9 mouse cellular contexts compared by ENCODE assay signal in the genomic region with DNA sequence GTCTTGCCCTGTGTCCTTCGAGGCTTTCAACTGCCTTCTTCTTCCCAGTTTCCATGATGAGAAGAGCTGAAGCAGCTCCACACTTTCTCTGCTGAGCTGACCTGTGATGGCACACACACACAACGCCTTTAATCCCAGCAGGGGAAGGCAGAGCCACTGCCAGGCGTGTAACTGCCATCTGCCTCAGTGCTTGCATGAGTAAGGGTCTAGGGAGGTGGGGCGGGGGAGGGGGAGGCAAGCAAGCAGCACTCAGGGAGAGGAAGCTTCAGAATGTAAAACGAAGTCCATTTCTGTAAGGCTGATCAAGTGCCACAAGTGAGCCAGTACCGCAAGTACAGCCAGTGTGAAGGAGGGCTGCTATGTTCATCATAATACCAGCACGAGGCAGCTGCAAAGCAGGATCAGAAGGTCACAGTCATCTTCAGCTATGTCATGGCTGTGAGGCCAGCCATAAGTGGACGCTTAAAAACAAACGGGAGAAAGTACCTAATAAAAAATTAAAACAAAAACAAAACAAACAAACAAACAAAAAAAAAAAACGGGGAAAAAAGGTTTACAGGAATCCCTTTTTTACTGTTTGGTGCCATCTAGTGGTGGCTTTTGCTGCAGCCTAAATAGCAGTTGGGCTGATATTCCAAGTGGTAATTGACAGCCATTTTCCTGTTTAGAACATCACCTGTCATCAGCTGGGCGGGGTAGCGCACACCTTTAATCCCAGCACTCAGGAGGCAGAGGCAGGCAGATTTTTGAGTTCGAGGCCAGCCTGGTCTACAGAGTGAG. TPM values are rescaled to one million over a fixed set of nuclear protein-coding genes. Genes with fewer than 3 reads are reported as not detected.
A peak's percentile ranks its signal among the peaks of the same experiment; 100 is the strongest.
DNase-seq lines count a peak whose midpoint lies in the region; ATAC-seq and TF ChIP-seq lines count a peak whose summit lies in the region.
"Had no signal": no experiment of that assay in that cellular context is flagged by ENCODE, and none has a peak within 500 bp of the region (broad histone marks: within the 10 kb centered on the region; RNA-seq: fewer than 3 reads in every experiment).

No protein-coding gene starts in this region.

- no peak overlapping the region for H3K9ac ChIP-seq in midbrain, embryonic 13.5 days (replicated peaks)
- H3K9ac ChIP-seq: limb, embryonic 13.5 days had no signal

- POLR2A ChIA-PET in Patski (lab: Charles Lee), result interaction anchor here (0.6 to 0.7 kb wide), 3 partner anchors 55 to 350 kb away, joined by 3 to 4 read pairs (median 3); no protein-coding TSS in a partner anchor

- H3K27me3 ChIP-seq in Patski, result no peaks in the 10 kb centered on the region
- no peaks in the 10 kb centered on the region for H3K27me3 ChIP-seq in midbrain, embryonic 13.5 days
- H3K27me3 ChIP-seq: limb, embryonic 13.5 days had no signal

- peaks cover 91% of the 10 kb centered on the region for H3K36me3 ChIP-seq in midbrain, embryonic 13.5 days

- H3K9me3 ChIP-seq in midbrain, embryonic 13.5 days, result no peaks in the 10 kb centered on the region; the same call in 1 of the 2 replicates
- H3K9me3 ChIP-seq: limb, embryonic 13.5 days had no signal

- CTCF ChIA-PET in Patski (lab: Charles Lee), result interaction anchor here (0.7 to 1.1 kb wide), 2 partner anchors 16 to 323 kb away, joined by 3 to 4 read pairs; no protein-coding TSS in a partner anchor

- TF ChIP-seq CTCF in Patski (IDR thresholded peaks at IDR 0.05), result peak; percentile 78

- WGBS in midbrain, embryonic 13.5 days, result 65% methylated on average over 13 of the region's 13 CpGs

- in situ Hi-C loops in Patski (cut with MboI; ENCODE audit: low pct_unique_long_range_greater_than_20kb), result no loop called here

- 0 out of 2 replicates have a peak, but pooled peaks cover 4% of the 10 kb centered on the region for H3K4me1 ChIP-seq in midbrain, embryonic 13.5 days (replicated peaks)
- H3K4me1 ChIP-seq: limb, embryonic 13.5 days had no signal

- DNase-seq in kidney, adult 18-20 months, result peak; percentile 59
- DNase-seq in kidney, adult 11 months, result no peak
- DNase-seq in Patski (ENCODE audit: low read depth, low spot score), result no peak
- DNase-seq in cerebellum, postnatal 14 days, result peak; percentile 84 to 92
- peak; percentile 58 for DNase-seq in gastrocnemius, postnatal 10 days
- peak; percentile 69 to 73 for DNase-seq in layer of hippocampus, postnatal 10 days (ENCODE audit: low spot score in 2 of 2)
- peak; percentile 74 for DNase-seq in testis, postnatal 10 days (ENCODE audit: low spot score)

- no peak for ATAC-seq in Patski
- ATAC-seq in midbrain, embryonic 13.5 days, result peak; percentile 72

- H3K4me2 ChIP-seq in midbrain, embryonic 13.5 days (replicated peaks), result no peak overlapping the region
- H3K4me2 ChIP-seq: limb, embryonic 13.5 days had no signal

- peak overlapping the region; percentile 59 for H3K27ac ChIP-seq in midbrain, embryonic 13.5 days
- H3K27ac ChIP-seq: limb, embryonic 13.5 days had no signal

- H3K4me3 ChIP-seq in midbrain, embryonic 13.5 days (replicated peaks), result no peak overlapping the region
- H3K4me3 ChIP-seq: limb, embryonic 13.5 days had no signal

RNA-seq across cellular contexts. Expression of a gene that starts 22.6 kb away (rescaled TPM):
- 12.5 TPM for polyA plus RNA-seq in Patski (2021)
- total RNA-seq in gastrocnemius, postnatal 10 days (2021), result 1 to 10 TPM; 7.4 to 7.8 TPM
- 1 to 10 TPM; 9.0 to 9.6 TPM for total RNA-seq in layer of hippocampus, postnatal 10 days (2021)
- 23.1 and 27.1 TPM in 2 replicates for polyA plus RNA-seq in midbrain, embryonic 13.5 days (2015; fragmentation: Nextera tagmentation; extraction: Ambion mirVana)

RNA-seq across cellular contexts. Expression of a gene that starts 38.3 kb away (rescaled TPM):
- 28.5 TPM for polyA plus RNA-seq in Patski (2021)
- 1 to 10 TPM; 7.7 to 8.6 TPM for total RNA-seq in gastrocnemius, postnatal 10 days (2021)
- 1 to 10 TPM; 8.4 to 8.5 TPM for total RNA-seq in layer of hippocampus, postnatal 10 days (2021)
- 7.3 and 9.8 TPM in 2 replicates for polyA plus RNA-seq in midbrain, embryonic 13.5 days (2015; fragmentation: Nextera tagmentation; extraction: Ambion mirVana)

Comparison
In these comparisons a context has a peak if more than half of its experiments do, and no peak if none do; other contexts are left out.
1. DNase-seq: peak in kidney, adult 18-20 months (single experiment), cerebellum, postnatal 14 days (2 of 2), gastrocnemius, postnatal 10 days (single experiment), layer of hippocampus, postnatal 10 days (2 of 2) and testis, postnatal 10 days (single experiment); none in kidney, adult 11 months (single experiment) and Patski (single experiment).